Mouse (Mus musculus): Measurements from ENCODE around the gene Sgca. TPM values are rescaled to one million over a fixed set of nuclear protein-coding genes. Genes with fewer than 3 reads are reported as not detected.

Gene Sgca
- total RNA-seq, 2 experiments from 2014 or later, result 0.35 TPM; not detected in 1

GRCm38 (mm10) chr11:94937787-94938186 is 38.3 kb downstream of the Sgca start:
- Histone ChIP-seq H3K27ac (no peak overlapping the region), H3K4me3 (no peak overlapping the region; the same call in 1 of the 2 replicates)
- intact Hi-C loops (cut with DNase I), result loop anchor here (1.0 to 5.0 kb wide), 5 partner anchors 71 to 207 kb away; partner anchors contain the start of gene Pdk2
- TF ChIP-seq CTCF (IDR thresholded peaks at IDR 0.05), result no peak
- DNase-seq (ENCODE audit: extremely low spot score in 1 of 2, low spot score in 2 of 2), result no peak

GRCm38 (mm10) chr11:94937335-94937781 is 38.8 kb downstream of the Sgca start:
- TF ChIP-seq CTCF (IDR thresholded peaks at IDR 0.05), result no peak
- intact Hi-C loops (cut with DNase I), result loop anchor here (1.0 to 5.0 kb wide), 5 partner anchors 71 to 207 kb away; partner anchors contain the start of gene Pdk2
- Histone ChIP-seq H3K4me3 (peak overlapping the region; percentile 40; the same call in 1 of the 2 replicates), H3K27ac (no peak overlapping the region)
- peak; percentile 47 to 65 for DNase-seq (ENCODE audit: extremely low spot score in 1 of 2, low spot score in 2 of 2)

GRCm38 (mm10) chr11:94936851-94937295 is 39.3 kb downstream of the Sgca start:
- TF ChIP-seq CTCF (IDR thresholded peaks at IDR 0.05), result peak; percentile 92
- intact Hi-C loops (cut with DNase I), result loop anchor here (1.0 to 5.0 kb wide), 5 partner anchors 71 to 206 kb away; partner anchors contain the start of gene Pdk2
- DNase-seq (ENCODE audit: extremely low spot score in 1 of 2, low spot score in 2 of 2), result peak; percentile 80 to 82
- peak overlapping the region; percentile 40 for H3K4me3 ChIP-seq
- H3K27ac ChIP-seq, result no peak overlapping the region

GRCm38 (mm10) chr11:94936045-94936444 is 40.1 kb downstream of the Sgca start, which contains the start of gene Col1a1:
Col1a1 (plus strand) TSS chr11:94936224.
- H3K4me3 ChIP-seq, result peak within 1 kb of the TSS; percentile 40
- no peak for DNase-seq (ENCODE audit: extremely low spot score in 1 of 2, low spot score in 2 of 2)
- TF ChIP-seq CTCF (IDR thresholded peaks at IDR 0.05), result no peak
- intact Hi-C loops (cut with DNase I), result loop anchor here (2.0 to 5.0 kb wide), 3 partner anchors 106 to 205 kb away; partner anchors contain the start of gene Pdk2
- no peak within 1 kb of the TSS for H3K27ac ChIP-seq

- no peak for DNase-seq (ENCODE audit: extremely low spot score in 1 of 2, low spot score in 2 of 2)
- TF ChIP-seq CTCF (IDR thresholded peaks at IDR 0.05), result no peak
- Histone ChIP-seq H3K4me3 (no peak overlapping the region), H3K27ac (no peak overlapping the region)
- intact Hi-C loops (cut with DNase I), result no loop called here
These were observed 41.6 kb downstream of the Sgca start for GRCm38 (mm10) chr11:94934526-94934925.

GRCm38 (mm10) chr11:94933584-94933983 is 42.5 kb downstream of the Sgca start:
- intact Hi-C loops (cut with DNase I), result no loop called here
- no peak overlapping the region for H3K27ac ChIP-seq
- H3K4me3 ChIP-seq, result no peak overlapping the region
- DNase-seq (ENCODE audit: extremely low spot score in 1 of 2, low spot score in 2 of 2), result no peak
- no peak for TF ChIP-seq CTCF (IDR thresholded peaks at IDR 0.05)

GRCm38 (mm10) chr11:94930151-94930550 is 46.0 kb downstream of the Sgca start:
- H3K4me3 ChIP-seq, result no peak overlapping the region
- no peak for DNase-seq (ENCODE audit: extremely low spot score in 1 of 2, low spot score in 2 of 2)
- no peak overlapping the region for H3K27ac ChIP-seq
- TF ChIP-seq CTCF (IDR thresholded peaks at IDR 0.05), result no peak
- intact Hi-C loops (cut with DNase I), result no loop called here

- intact Hi-C loops (cut with DNase I), result no loop called here
- Histone ChIP-seq H3K27ac (no peak overlapping the region), H3K4me3 (no peak overlapping the region)
- TF ChIP-seq CTCF (IDR thresholded peaks at IDR 0.05), result no peak
- DNase-seq (ENCODE audit: extremely low spot score in 1 of 2, low spot score in 2 of 2), result no peak
These were observed 46.5 kb downstream of the Sgca start for GRCm38 (mm10) chr11:94929599-94929998.

GRCm38 (mm10) chr11:94928820-94929219 is 47.3 kb downstream of the Sgca start:
- no peak for TF ChIP-seq CTCF (IDR thresholded peaks at IDR 0.05)
- DNase-seq (ENCODE audit: extremely low spot score in 1 of 2, low spot score in 2 of 2), result peak in 1 of 2 experiments; percentile 36
- Histone ChIP-seq H3K27ac (no peak overlapping the region), H3K4me3 (no peak overlapping the region)
- intact Hi-C loops (cut with DNase I), result no loop called here

- Histone ChIP-seq H3K4me3 (no peak overlapping the region), H3K27ac (no peak overlapping the region)
- DNase-seq (ENCODE audit: extremely low spot score in 1 of 2, low spot score in 2 of 2), result no peak
- intact Hi-C loops (cut with DNase I), result no loop called here
- TF ChIP-seq CTCF (IDR thresholded peaks at IDR 0.05), result no peak
These were observed 48.3 kb downstream of the Sgca start for GRCm38 (mm10) chr11:94927771-94928291.

- intact Hi-C loops (cut with DNase I), result no loop called here
- Histone ChIP-seq H3K27ac (no peak overlapping the region), H3K4me3 (no peak overlapping the region)
- no peak for DNase-seq (ENCODE audit: extremely low spot score in 1 of 2, low spot score in 2 of 2)
- no peak for TF ChIP-seq CTCF (IDR thresholded peaks at IDR 0.05)
These were observed 49.7 kb downstream of the Sgca start for GRCm38 (mm10) chr11:94926431-94926830.

GRCm38 (mm10) chr11:94924977-94925376 is 51.1 kb downstream of the Sgca start:
- intact Hi-C loops (cut with DNase I), result no loop called here
- no peak for TF ChIP-seq CTCF (IDR thresholded peaks at IDR 0.05)
- Histone ChIP-seq H3K27ac (no peak overlapping the region), H3K4me3 (no peak overlapping the region)
- no peak for DNase-seq (ENCODE audit: extremely low spot score in 1 of 2, low spot score in 2 of 2)

GRCm38 (mm10) chr11:94920996-94921401 is 55.1 kb downstream of the Sgca start:
- Histone ChIP-seq H3K4me3 (no peak overlapping the region), H3K27ac (no peak overlapping the region)
- no peak for DNase-seq (ENCODE audit: extremely low spot score in 1 of 2, low spot score in 2 of 2)
- intact Hi-C loops (cut with DNase I), result no loop called here
- no peak; the same call in 1 of the 2 replicates for TF ChIP-seq CTCF (IDR thresholded peaks at IDR 0.05)

Measured in left cerebral cortex, adult 2 months (tissue).